Comparison of ENCODE assay signal across 20 mouse cellular contexts in genomic region chr7:125988326-125988725, GRCm38 (mm10).
A peak's percentile ranks its signal among the peaks of the same experiment; 100 is the strongest.
DNase-seq lines count a peak whose midpoint lies in the region; ATAC-seq and TF ChIP-seq lines count a peak whose summit lies in the region.
"Had no signal": no experiment of that assay in that cellular context is flagged by ENCODE, and none has a peak within 500 bp of the region (broad histone marks: within the 10 kb centered on the region; RNA-seq: fewer than 3 reads in every experiment).

No protein-coding gene starts in this region.

- WGBS in heart, embryonic 11.5 days (ENCODE audit: insufficient replicate concordance): 76% methylated on average over 3 of the region's 3 CpGs
- WGBS in heart, postnatal 0 days: 90% methylated on average over 3 of the region's 3 CpGs
- 86% methylated on average over 3 of the region's 3 CpGs for WGBS in heart, adult 2 months

- no peak overlapping the region for H3K27ac ChIP-seq in heart, embryonic 11.5 days (ENCODE audit: low read depth, low read length)
- no peak overlapping the region for H3K27ac ChIP-seq in heart, postnatal 0 days (ENCODE audit: low read depth)
- H3K27ac ChIP-seq in heart, adult 2 months: no peak overlapping the region
- H3K27ac ChIP-seq: embryonic facial prominence, embryonic 10.5 days; hindbrain, embryonic 14.5 days; intestine, embryonic 15.5 days; kidney, embryonic 15.5 days had no signal

- H3K9ac ChIP-seq in heart, embryonic 11.5 days (ENCODE audit: low read depth, low read length): no peak overlapping the region
- H3K9ac ChIP-seq in heart, postnatal 0 days (replicated peaks; ENCODE audit: low read depth, low read length): no peak overlapping the region
- H3K9ac ChIP-seq in heart, adult 2 months (ENCODE audit: low read depth, low read length): no peak overlapping the region
- H3K9ac ChIP-seq: hindbrain, embryonic 14.5 days; intestine, embryonic 15.5 days; kidney, embryonic 15.5 days had no signal

- H3K27me3 ChIP-seq in heart, embryonic 11.5 days (ENCODE audit: control insufficient read depth, insufficient read depth, low read length): no peaks in the 10 kb centered on the region
- no peaks in the 10 kb centered on the region for H3K27me3 ChIP-seq in heart, postnatal 0 days (ENCODE audit: control insufficient read depth, insufficient read depth, low read length)
- H3K27me3 ChIP-seq in heart, adult 2 months (ENCODE audit: control insufficient read depth, insufficient read depth, low read length): no peaks in the 10 kb centered on the region
- H3K27me3 ChIP-seq: intestine, embryonic 15.5 days; kidney, embryonic 15.5 days had no signal

- no peaks in the 10 kb centered on the region for H3K79me2 ChIP-seq in heart, adult 2 months (replicated peaks; ENCODE audit: control insufficient read depth, insufficient read depth, low read length)

- H3K4me2 ChIP-seq in heart, embryonic 11.5 days: no peak overlapping the region
- no peak overlapping the region for H3K4me2 ChIP-seq in heart, postnatal 0 days (ENCODE audit: low read depth, low read length)
- H3K4me2 ChIP-seq: hindbrain, embryonic 14.5 days; intestine, embryonic 15.5 days; kidney, embryonic 15.5 days had no signal

- TF ChIP-seq POLR2A in heart, adult 2 months (IDR thresholded peaks at IDR 0.05; ENCODE audit: insufficient read depth, low read depth, low read length): no peak

- no peaks in the 10 kb centered on the region for H3K9me3 ChIP-seq in heart, embryonic 11.5 days (replicated peaks; ENCODE audit: control insufficient read depth, low read length)
- H3K9me3 ChIP-seq in heart, postnatal 0 days (replicated peaks; ENCODE audit: control insufficient read depth, low read length): no peaks in the 10 kb centered on the region
- H3K9me3 ChIP-seq: embryonic facial prominence, embryonic 10.5 days; intestine, embryonic 15.5 days; kidney, embryonic 15.5 days had no signal

- intact Hi-C loops in heart, postnatal 25 days (cut with DNase I): no loop called here
- intact Hi-C loops in heart, adult 2 months (cut with DNase I): no loop called here

- TF ChIP-seq CTCF in heart, postnatal 0 days (IDR thresholded peaks at IDR 0.05; ENCODE audit: low read depth): no peak
- TF ChIP-seq CTCF in heart, adult 2 months (IDR thresholded peaks at IDR 0.05): no peak

- peak; percentile 39; the same call in 1 of the 2 replicates for ATAC-seq in heart, embryonic 11.5 days (replicated peaks; ENCODE audit: insufficient number of reproducible peaks, low FRiP score, low TSS enrichment)
- peak; percentile 7; the same call in 1 of the 2 replicates for ATAC-seq in heart, postnatal 0 days (ENCODE audit: insufficient read depth, low read depth)
- ATAC-seq: activated CD4-positive, CD25-positive, alpha-beta regulatory T cell, adult 4 months; forebrain, embryonic 14.5 days; intestine, embryonic 15.5 days had no signal

- TF ChIP-seq EP300 in heart, postnatal 0 days (IDR thresholded peaks at IDR 0.05; ENCODE audit: low read depth): no peak
- TF ChIP-seq EP300 in heart, adult 2 months (IDR thresholded peaks at IDR 0.05; ENCODE audit: insufficient read depth, low read depth, low read length): no peak

- H3K36me3 ChIP-seq in heart, embryonic 11.5 days (ENCODE audit: control insufficient read depth, insufficient read depth, low read length): no peaks in the 10 kb centered on the region
- H3K36me3 ChIP-seq in heart, postnatal 0 days (replicated peaks; ENCODE audit: control insufficient read depth, insufficient read depth, low read length): no peaks in the 10 kb centered on the region
- H3K36me3 ChIP-seq in heart, adult 2 months (ENCODE audit: control insufficient read depth, insufficient read depth, low read length): no peaks in the 10 kb centered on the region
- H3K36me3 ChIP-seq: embryonic facial prominence, embryonic 10.5 days; intestine, embryonic 15.5 days; kidney, embryonic 15.5 days had no signal

- peaks cover 18% of the 10 kb centered on the region for H3K4me1 ChIP-seq in heart, embryonic 11.5 days (ENCODE audit: control insufficient read depth, insufficient read depth, low read length)
- peaks cover 7% of the 10 kb centered on the region; the same call in 1 of the 2 replicates for H3K4me1 ChIP-seq in heart, postnatal 0 days (ENCODE audit: control insufficient read depth, insufficient read depth)
- peaks cover 3% of the 10 kb centered on the region; the same call in 1 of the 2 replicates for H3K4me1 ChIP-seq in heart, adult 2 months (ENCODE audit: control insufficient read depth, insufficient read depth, low read length)
- H3K4me1 ChIP-seq: intestine, embryonic 15.5 days had no signal

- no peak overlapping the region for H3K4me3 ChIP-seq in heart, embryonic 11.5 days (ENCODE audit: low read depth, low read length)
- H3K4me3 ChIP-seq in heart, postnatal 0 days (ENCODE audit: low read depth, low read length): no peak overlapping the region
- no peak overlapping the region for H3K4me3 ChIP-seq in heart, adult 2 months
- H3K4me3 ChIP-seq: embryonic facial prominence, embryonic 10.5 days; intestine, embryonic 15.5 days; kidney, embryonic 15.5 days had no signal

- peak; percentile 87 for DNase-seq in adrenal gland, adult 2 months
- DNase-seq in adrenal gland, postnatal 25 days: no peak
- DNase-seq in heart, postnatal 25 days (ENCODE audit: low spot score): no peak
- DNase-seq in heart, postnatal 0 days (ENCODE audit: low spot score): no peak
- no peak for DNase-seq in heart, adult 2 months
- peak; percentile 64 for DNase-seq in adrenal gland, postnatal 14 days
- no peak for DNase-seq in gastrocnemius, adult 18-20 months (ENCODE audit: low spot score)
- DNase-seq: cerebellum, adult 2 months; cerebellum, postnatal 10 days; gastrocnemius, postnatal 10 days; heart, adult 18-20 months; heart, postnatal 4 days; kidney, adult 2 months had no signal

Comparison
In these comparisons a context has a peak if more than half of its experiments do, and no peak if none do; other contexts are left out.
1. DNase-seq: peak in adrenal gland, adult 2 months (single experiment) and adrenal gland, postnatal 14 days (single experiment); none in adrenal gland, postnatal 25 days (single experiment), heart, postnatal 25 days (single experiment), heart, postnatal 0 days (single experiment), heart, adult 2 months (0 of 2) and gastrocnemius, adult 18-20 months (single experiment).